Mouse (Mus musculus) large intestine, adult 2 months (tissue): ENCODE results near the gene Dqx1. TPM values are rescaled to one million over a fixed set of nuclear protein-coding genes. Genes with fewer than 3 reads are reported as not detected.

Experiments
- DNase-seq: peaks from one replicate; pipeline ENCODE4 v3.0.0-alpha.2; 2012; ENCODE audit warnings: low read depth, low spot score
- WGBS: fragments of 180-500 bp; shearing (Covaris S2); methylation state at CpG from one replicate; pipeline ENCODE4 v1.1.7; 2018; 5-methylcytosine and 5-hydroxymethylcytosine counted together
- polyA plus RNA-seq: library from polyadenylated mRNA; depleted of rRNA; stranded (reverse); fragments of >200 nt; gene quantifications from 2 replicates; pipeline ENCODE4 v1.2.3, GENCODE M21; 2012

Dqx1 gene
- polyA plus RNA-seq, 1 experiment: 35.3 TPM

DNA sequence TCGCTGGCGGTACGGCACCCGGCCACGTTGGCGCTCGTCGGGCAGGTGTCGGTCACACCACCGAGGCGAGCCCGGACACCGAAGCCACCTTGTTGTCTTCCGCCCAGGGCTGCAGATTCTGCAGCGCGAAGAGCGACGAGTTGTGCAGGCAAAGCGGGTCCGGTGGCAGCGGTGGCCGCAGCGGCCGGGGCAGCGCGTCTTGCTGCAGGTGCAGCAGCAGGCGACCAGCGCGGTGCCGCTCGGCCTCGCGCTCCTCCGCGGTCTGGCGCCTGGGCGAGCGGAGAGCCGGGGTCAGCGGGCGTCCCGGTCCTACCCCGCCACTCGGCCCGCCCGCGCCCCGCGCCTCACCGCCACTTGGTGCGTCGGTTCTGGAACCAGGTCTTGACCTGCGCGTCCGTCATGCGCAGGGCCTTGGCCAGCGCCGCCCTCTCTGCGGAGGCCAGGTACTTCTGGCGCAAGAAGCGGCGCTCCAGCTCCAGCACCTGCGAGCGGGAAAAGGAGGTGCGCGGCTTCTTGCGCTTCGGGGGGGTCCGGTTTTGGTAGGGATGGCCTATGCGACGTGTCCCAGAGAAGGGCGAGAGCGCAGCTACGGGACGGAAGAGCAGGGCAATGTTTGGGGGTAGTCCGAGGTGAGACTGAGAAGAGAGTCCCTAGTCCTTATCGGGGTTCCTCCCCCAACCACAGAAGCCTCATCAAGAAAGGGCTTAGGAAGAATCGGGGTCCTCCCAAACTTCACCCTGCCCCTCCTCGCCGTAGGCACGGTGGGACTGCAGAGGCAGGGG lies 11.3 kb downstream of the Dqx1 start:
- WGBS: 2% methylated on average over 81 of the region's 81 CpGs
- DNase-seq: no peak

DNA sequence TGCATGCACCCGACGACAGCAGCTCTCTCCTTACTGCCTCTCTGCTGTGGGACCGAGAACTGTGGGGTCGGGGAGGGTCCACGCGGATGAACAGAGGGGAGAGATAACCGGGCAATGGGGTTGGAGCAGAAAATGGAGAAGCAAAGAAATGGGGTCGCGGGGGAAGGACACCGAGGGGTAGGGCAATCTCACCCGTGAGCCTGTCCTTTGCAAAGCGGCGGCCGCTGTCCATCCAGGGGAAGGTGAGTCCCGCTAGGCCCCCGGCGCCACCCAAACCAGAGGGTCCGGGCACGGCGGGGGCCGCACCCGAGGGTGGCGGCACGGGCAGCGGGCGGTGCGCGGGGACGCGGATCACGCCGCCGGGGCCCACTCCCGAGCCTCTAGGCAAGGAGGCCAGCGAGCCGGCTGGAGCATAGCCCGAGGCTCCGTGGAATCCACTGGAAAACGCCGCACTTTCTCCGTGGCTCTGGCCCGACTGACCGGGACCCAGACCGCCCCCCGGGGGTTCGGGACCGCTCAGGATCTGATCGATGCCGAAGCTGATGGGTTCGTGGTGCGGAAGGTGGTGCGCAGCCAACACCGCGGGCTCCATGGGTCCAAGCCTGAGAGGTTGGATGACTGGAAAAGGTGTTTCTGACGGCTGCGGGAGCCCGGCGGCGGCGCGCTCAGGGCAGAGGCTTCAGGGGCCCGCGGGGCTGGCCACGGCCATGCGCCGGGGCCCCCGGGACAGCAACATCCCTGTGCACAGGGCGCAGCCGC lies 12.0 kb downstream of the Dqx1 start:
- DNase-seq: no peak
- 2% methylated on average over 68 of the region's 69 CpGs for WGBS

DNA sequence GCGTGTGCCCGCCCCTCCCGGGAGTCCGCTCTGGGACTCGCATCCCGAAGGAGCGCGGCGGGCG lies 12.4 kb downstream of the Dqx1 start, which contains the start of gene Tlx2:
Gene Tlx2, minus strand, starts transcription at position 47 of the 64 bp plus-strand sequence.
- no peak for DNase-seq
- WGBS: 1% methylated on average over 10 of the region's 10 CpGs

DNA sequence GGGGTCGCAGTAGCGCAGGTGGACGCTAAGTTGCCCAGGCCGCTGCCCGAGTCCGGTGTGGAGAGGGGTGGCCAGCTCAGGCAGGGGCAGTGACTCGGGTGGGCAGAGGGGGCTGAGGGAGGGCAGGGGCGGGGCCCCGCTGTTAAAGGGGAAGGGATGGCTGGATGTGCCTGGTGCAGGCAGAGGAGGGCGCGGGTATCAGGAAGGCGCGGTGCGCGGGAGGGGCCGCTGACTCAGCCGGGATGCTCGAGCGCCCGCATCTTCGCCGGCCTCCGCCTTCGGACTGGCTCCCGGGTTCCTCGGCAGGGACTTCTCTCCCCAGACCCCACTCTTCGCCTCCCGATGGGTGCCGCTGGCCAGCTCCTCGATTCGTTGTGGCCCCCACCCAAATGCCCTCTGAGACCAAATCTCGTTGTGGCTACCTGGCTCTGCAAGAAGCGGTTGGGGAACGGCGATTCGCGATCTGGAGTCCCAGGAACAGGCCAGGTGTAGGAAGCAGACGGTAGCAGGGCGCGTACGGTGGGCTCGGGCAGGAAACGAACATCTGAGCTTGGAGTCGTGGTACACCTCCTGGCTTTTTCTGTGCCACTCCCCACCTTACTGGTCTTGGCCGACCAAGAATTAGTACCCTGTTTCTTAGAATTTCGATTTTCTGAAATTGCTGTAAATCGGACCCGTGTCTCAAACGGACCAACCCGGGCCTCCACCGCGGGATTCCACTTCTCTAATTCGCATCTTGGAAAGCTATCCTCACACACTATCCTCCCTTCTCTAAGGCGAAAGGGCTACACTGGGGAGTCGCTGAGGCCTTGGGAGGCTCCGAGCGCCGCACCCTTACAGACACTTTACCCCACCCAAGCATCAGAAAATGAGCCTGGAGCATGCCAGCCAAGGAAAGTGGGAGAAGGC lies 12.9 kb downstream of the Dqx1 start:
- 2% methylated on average over 57 of the region's 58 CpGs for WGBS
- no peak for DNase-seq

DNA sequence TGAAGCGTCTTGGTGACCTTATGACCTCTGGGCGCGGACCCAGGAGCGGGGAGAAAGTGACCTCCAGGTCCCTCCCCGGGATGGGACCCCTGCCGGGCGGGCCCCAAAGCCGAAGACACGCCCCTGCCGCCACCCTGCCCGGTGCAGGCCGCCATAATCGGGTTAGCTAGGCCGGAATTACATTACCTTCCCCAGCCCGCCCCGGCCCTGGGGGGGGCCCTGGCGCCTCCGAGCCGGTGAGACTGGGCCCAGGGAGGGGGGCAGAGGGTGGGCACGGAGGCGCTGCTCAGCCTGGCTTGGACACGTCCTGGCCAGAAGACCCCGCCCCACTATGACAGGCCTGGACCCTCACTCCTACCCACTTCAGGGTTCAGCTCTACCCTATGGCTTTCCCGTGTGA lies 13.6 kb downstream of the Dqx1 start:
- no peak for DNase-seq
- WGBS: 2% methylated on average over 23 of the region's 24 CpGs

DNA sequence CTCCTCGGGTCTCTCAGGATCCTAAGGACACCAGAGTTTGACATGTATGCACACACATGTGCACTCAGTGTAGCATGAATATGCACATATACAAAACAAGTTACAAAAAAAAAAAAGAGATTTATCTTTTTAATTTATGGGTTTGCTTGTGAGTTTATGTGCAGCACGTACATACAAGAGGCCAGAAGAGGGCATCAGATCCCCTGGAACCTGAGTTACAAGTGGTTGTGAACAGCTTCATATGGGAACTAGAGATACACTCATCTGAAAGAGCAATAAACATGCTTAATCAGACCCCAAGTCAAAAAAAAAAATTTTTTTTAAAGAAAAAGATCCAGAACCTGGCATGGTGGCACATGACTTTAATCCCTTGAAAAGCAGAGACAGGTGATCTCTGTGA lies 17.3 kb downstream of the Dqx1 start:
- 21% methylated on average over 2 of the region's 2 CpGs for WGBS
- DNase-seq: no peak

DNA sequence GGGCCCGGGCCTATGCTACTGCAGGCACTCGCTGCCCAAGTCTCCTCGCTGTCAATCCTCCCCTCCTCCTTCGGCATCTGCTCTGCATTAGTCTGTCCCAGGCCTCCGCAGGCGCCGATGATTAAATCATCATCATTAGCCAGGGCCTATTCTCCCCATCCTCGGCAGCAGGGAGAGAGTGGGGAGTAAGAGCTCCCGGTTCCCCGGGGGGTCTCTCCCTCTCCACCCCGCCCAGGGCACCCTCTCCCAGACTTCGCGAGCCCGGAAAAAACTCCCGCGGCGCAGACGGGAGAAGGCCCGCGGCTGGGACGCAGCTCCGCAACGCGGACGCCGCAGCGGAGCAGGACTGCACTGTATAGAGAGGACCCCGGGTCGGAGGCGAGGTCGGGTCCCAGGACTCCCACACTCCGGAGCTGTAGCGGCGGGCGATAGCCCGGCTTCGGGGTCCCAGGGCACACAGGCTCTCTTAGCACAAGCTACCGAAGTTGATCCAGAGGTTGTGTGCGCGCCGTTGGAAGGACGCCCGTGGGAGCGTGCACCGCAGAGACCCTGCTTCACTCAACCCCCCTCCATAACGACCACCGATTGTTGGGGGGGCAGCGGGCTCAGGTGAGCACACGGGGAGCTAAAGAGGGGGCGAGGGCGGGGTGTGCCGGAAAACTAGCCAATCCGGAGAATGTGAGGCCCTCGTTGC lies 20.1 kb downstream of the Dqx1 start, which contains the start of gene Pcgf1:
Gene Pcgf1, plus strand, starts transcription at position 240 of the 694 bp plus-strand sequence.
- under 1% methylated on average over 54 of the region's 54 CpGs for WGBS
- DNase-seq: no peak

DNA sequence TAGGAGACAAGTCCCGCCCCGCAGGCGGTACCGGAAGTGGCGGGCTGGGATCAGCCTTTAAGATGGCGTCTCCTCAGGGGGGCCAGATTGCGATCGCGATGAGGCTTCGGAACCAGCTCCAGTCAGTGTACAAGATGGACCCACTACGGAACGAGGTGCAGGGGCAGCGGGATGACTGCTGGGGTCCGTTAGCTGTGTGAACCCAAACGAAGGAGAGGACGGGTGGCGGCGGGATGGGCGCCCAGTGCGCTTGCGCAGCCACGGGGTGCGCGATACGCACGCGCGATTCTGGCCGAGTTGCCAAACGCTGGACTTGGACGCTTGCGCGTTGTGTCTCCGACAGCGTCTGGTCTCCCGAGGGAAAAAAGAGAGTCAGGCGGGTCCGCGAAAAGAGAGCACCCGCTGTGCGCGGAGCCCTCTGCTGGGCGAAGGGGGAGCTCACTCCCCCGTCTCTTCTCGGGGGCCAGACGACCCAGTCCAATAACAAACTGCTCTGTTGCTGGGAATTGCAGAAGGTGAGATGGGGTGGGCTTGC lies 20.7 kb downstream of the Dqx1 start:
- peak; percentile 90 for DNase-seq
- under 1% methylated on average over 46 of the region's 46 CpGs for WGBS

DNA sequence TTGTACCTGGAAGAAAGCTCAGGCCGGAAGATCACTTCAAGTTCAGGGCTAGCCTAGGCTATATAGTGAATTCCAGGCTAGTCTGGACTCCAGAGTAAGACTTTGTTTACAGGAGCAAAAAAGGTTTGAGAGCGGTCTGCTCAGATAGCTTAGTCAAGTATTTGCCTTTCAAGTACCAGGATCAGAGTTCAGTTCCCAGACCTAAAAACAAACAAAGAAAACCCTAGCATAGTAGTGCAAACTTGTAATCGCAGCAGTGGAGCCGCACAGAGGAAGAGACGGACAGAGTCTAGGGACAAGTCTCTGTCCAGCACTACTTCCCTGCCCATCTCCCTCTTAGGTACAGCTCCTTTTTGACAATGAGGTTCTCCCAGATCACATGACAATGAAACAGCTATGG lies 22.6 kb downstream of the Dqx1 start:
- no peak for DNase-seq
- 96% methylated on average over 5 of the region's 5 CpGs for WGBS

DNA sequence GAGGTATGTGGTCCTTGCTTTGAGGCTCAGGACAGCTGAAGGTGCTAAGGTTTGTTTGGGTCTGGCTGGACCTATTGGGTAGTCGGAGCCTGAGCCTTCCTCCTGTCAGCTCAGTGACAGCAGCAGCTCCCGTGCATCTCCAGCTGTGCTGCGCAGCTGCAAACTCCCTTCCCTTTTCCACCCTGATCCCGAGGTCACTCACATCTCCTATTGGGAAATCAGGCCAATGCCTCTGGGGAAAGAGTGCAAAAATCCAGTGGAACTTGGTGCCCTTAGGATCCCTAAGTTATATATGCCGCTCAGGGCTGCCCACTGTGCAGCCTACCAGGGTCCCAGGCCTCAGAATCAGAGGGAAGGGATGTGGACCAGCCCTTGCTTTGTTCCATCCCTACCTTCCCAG lies 25.9 kb downstream of the Dqx1 start:
- DNase-seq: no peak
- WGBS: 47% methylated on average over 5 of the region's 5 CpGs

DNA sequence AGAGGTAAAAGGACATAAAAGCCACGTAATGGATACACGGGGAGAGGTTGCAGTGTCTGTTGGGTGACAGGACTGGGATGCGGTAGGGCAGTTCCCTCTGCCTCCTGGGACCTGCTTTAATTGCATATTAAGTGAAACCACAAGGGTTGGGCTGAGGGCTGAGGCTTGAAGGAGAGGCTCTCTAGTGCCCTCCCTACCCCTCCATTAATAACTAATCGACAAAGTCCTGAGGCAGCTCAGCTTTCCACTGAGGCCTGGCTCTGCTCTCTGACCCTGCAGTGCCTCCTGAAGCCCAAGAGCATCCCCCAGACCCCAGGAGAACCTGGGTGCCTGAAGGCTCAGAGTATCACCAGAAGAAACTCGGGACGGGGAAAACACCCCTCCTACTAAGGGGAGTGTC lies 26.8 kb downstream of the Dqx1 start:
- WGBS: 12% methylated on average over 6 of the region's 6 CpGs
- no peak for DNase-seq

DNA sequence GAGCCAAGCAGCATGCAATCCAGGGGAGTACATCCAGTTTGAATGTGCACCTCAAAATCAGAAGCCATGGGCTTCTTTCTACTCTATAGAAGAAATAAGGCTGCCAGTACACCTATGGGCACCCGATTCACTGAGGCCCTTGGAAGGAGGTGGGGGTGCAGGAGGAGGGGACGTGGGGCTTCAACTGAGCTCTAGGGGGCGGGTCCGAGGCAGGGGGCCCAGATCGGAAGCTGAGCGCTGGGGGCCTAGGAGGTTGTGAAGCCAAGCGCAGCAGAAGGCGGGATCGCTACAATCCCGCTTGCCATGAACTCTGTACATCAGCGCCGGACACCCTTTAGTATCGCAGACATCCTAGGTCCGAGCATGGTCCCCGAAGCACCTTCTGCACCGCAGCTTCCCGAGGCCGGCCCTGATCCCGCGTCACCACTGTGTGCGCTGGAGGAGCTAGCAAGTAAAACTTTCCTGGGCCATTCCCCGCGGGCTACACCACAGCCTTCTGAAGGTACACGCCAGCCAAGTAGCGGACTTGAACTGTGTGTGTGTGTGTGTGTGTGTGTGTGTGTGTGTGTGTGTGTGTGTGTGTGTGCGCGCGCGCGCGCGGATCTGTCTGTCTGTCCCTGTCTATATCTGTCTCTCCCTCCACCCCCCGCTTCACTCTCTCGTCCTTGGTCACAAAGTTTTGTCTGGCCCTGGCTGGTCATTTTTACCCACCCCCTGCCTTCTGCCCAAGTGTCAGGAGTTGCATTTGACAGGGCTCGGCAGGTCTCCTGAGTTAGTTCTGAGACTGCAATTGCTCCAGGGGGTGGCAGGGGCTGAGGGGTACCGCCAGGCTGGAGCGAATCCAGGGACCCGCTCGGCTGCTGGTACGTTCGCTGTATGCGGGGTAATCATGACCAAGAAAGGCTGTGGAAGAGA lies 28.7 kb downstream of the Dqx1 start, which contains the start of gene Lbx2:
Gene Lbx2, plus strand, starts transcription at position 247 of the 915 bp plus-strand sequence.
- DNase-seq: no peak
- 6% methylated on average over 41 of the region's 42 CpGs for WGBS

DNA sequence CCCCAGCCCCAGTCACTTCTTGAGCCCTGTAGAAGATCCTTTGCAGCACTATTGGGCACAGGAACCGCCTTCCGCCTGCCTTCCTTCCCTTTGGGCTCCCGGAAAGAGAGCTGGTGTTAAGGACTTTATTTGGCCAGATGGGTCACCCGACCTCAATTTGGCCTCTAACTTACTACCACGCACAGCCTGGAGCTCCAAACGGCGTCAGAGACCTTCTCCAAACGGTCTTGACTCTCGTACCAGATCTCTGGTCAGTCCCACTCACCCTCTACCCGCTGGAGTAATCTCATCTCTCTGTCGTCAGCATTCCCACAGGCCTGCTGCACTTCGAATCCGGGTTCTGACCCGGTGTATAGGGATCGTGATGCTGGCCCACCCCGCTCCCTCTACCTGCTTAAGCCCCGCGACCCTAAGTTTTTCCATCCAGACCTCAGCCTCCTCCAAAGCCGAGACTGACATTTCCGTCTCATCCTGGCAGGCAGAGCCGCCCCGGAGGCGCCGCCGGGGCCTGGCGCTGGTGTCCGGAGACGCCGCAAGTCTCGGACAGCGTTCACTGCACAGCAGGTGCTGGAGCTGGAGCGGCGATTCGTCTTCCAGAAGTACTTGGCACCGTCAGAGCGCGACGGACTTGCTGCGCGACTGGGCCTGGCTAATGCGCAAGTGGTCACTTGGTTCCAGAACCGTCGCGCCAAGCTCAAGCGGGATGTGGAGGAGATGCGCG lies 29.7 kb downstream of the Dqx1 start:
- DNase-seq: no peak
- WGBS: 6% methylated on average over 47 of the region's 47 CpGs

DNA sequence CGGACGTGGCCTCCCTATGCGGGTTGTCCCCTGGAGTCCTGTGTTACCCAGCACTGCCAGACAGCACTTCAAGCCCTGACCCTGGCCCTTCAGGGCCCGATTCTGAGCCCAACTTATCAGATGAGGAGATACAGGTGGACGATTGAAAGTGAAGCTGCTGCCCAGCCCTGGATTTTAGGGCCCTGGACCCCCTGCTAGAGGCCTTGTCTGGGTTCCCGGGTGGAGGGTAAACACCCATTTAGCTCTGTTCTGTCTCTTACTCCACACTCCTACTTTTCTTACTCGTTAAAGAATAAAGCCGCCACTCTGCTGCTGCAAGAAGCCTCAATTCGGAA lies 30.2 kb downstream of the Dqx1 start:
- WGBS: 18% methylated on average over 9 of the region's 9 CpGs
- DNase-seq: no peak

DNA sequence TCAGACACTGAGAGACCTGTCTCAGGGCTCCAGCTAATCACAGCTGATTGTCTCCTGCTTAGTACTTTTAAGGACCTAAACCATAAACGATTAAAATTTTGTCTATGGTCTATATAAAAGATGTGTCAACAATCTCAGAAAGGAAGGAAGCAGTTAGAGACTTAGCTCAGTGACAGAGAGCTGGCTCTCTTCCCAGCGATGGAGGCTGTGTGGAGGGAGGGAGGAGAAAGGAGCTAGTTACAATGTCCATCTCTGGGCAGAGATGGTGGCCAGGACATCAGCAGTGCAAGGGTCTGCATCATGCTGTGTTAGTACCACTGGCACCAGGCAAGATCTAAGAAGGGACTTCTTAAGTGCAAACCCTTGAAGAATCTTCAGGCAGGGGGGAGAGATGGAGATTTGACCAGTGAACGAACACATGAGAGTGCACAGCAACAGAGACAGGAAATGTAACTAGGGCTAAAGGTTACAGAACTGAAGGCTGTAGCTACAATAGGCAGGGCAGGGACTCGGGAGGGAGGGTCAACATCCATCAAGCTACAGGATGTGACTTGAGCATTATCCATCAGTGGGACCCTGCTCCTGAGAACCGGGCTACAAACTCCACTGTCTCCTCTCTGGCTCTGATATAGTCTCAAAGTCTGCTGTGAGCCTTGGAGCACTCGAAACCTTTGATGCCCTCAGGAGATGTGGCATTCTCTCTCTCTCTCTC lies 34.9 kb downstream of the Dqx1 start:
- no peak for DNase-seq
- WGBS: 19% methylated on average over 6 of the region's 6 CpGs

DNA sequence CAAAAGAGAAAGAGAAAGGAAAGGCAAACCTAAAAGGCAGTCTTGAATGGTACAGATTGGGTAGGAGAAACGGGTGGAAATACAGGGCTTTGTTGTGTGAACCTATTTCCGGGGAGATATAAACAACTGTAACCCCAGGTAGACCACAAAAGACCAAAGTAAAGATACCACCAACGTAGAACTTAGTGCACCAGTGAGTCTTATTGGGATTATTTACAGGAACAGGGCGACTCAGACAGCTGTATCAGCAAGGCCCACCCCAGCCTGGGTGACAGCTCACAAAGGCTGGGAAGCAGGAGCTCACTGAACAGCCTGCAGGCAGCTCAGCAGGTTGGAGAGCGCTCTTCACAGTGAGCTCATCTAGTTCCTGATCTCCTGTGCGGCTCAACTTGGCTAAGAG lies 38.3 kb downstream of the Dqx1 start:
- 53% methylated on average over 6 of the region's 6 CpGs for WGBS
- no peak for DNase-seq

DNA sequence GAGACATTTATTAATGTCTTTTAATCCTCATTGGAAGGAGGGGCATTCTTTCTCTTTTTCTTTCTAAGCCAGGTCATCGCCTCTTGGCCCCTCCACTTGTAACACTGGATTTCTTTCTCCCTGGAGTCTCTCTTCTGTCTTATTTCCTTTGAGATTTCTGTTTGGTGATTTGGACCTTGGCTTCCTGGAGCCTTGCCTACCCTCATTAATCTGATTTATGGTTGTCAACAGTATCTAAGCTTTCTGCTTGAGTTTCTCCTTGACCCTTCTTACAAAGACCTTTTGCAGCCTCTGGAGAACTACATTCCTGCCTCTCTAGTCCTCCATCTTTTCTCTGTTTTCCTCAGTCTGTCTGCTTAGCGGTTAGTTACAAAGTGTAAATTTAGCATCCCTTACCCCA lies 40.8 kb downstream of the Dqx1 start:
- no peak for DNase-seq
- 34% methylated on average over 2 of the region's 2 CpGs for WGBS

DNA sequence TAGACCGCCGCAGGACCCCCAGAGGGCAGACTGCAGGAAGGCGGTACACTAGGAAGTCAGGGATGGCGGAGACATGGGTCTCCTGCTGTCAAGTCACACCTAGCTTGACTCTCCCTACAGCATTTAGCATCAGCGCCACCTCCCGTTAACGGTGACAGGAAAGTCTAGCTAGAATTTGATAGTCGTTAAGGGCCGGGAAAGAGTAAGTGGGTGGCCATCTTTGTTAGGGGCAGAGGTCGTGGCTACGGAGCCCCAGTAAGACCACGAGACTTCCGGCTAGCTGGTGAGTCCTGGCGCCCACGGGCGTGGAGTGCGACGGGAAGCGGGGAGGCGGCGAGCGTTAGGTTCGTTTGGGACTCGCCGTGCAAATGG lies 43.7 kb downstream of the Dqx1 start, which contains the start of the genes Ccdc142 and Gm42688:
Gene Ccdc142, plus strand, starts transcription at position 286 of the 372 bp plus-strand sequence.
Gene Gm42688, plus strand, starts transcription at position 302 of the 372 bp plus-strand sequence.
- WGBS: under 1% methylated on average over 25 of the region's 25 CpGs
- peak; percentile 83 for DNase-seq
